Mouse (Mus musculus): ENCODE measurements around the gene Impg1.

Gene Impg1

GRCm38 (mm10) chr9:80465381-80465780, at the start of gene Impg1:
Gene Impg1 (minus strand): TSS chr9:80465481.
- DNase-seq (ENCODE audit: low read depth, low spot score): no peak

GRCm38 (mm10) chr9:80509464-80510153, 44.3 kb upstream of the Impg1 start:
- DNase-seq (ENCODE audit: low read depth, low spot score): no peak

GRCm38 (mm10) chr9:80504496-80505012, 39.3 kb upstream of the Impg1 start:
- DNase-seq (ENCODE audit: low read depth, low spot score): no peak

- no peak for DNase-seq (ENCODE audit: low read depth, low spot score)
Observed at GRCm38 (mm10) chr9:80491591-80491990, 26.3 kb upstream of the Impg1 start.

GRCm38 (mm10) chr9:80460420-80460819, 4.9 kb downstream of the Impg1 start:
- DNase-seq (ENCODE audit: low read depth, low spot score): no peak

- DNase-seq (ENCODE audit: low read depth, low spot score): no peak
Observed at GRCm38 (mm10) chr9:80450467-80451261, 14.6 kb downstream of the Impg1 start.

- DNase-seq (ENCODE audit: low read depth, low spot score): no peak
Observed at GRCm38 (mm10) chr9:80441096-80441710, 24.1 kb downstream of the Impg1 start.

GRCm38 (mm10) chr9:80391404-80391803, 73.9 kb downstream of the Impg1 start:
- no peak for DNase-seq (ENCODE audit: low read depth, low spot score)

- no peak for DNase-seq (ENCODE audit: low read depth, low spot score)
Observed at GRCm38 (mm10) chr9:80391002-80391401, 74.3 kb downstream of the Impg1 start.

- DNase-seq (ENCODE audit: low read depth, low spot score): no peak
Observed at GRCm38 (mm10) chr9:80387890-80388289, 77.4 kb downstream of the Impg1 start.

GRCm38 (mm10) chr9:80386492-80386891, 78.8 kb downstream of the Impg1 start:
- no peak for DNase-seq (ENCODE audit: low read depth, low spot score)

- DNase-seq (ENCODE audit: low read depth, low spot score): no peak
Observed at GRCm38 (mm10) chr9:80386000-80386399, 79.3 kb downstream of the Impg1 start.

- no peak for DNase-seq (ENCODE audit: low read depth, low spot score)
Observed at GRCm38 (mm10) chr9:80382711-80383110, 82.6 kb downstream of the Impg1 start.

- DNase-seq (ENCODE audit: low read depth, low spot score): no peak
Observed at GRCm38 (mm10) chr9:80380078-80380645, 85.1 kb downstream of the Impg1 start.

GRCm38 (mm10) chr9:80374100-80374499, 91.2 kb downstream of the Impg1 start:
- DNase-seq (ENCODE audit: low read depth, low spot score): no peak

GRCm38 (mm10) chr9:80373304-80373739, 92.0 kb downstream of the Impg1 start:
- no peak for DNase-seq (ENCODE audit: low read depth, low spot score)

- no peak for DNase-seq (ENCODE audit: low read depth, low spot score)
Observed at GRCm38 (mm10) chr9:80368636-80369035, 96.6 kb downstream of the Impg1 start.

- DNase-seq (ENCODE audit: low read depth, low spot score): no peak
Observed at GRCm38 (mm10) chr9:80367520-80368204, 97.6 kb downstream of the Impg1 start.

- DNase-seq (ENCODE audit: low read depth, low spot score): no peak
Observed at GRCm38 (mm10) chr9:80360063-80360462, 105.2 kb downstream of the Impg1 start.

- peak; percentile 7 for DNase-seq (ENCODE audit: low read depth, low spot score)
Observed at GRCm38 (mm10) chr9:80351678-80352331, 113.5 kb downstream of the Impg1 start.

- no peak for DNase-seq (ENCODE audit: low read depth, low spot score)
Observed at GRCm38 (mm10) chr9:80351295-80351677, 114.0 kb downstream of the Impg1 start.

Measured in embryo, embryonic 11.5 days (tissue).